Mouse (Mus musculus): ENCODE results near the gene Adrb1.

- TF ChIP-seq POLR2A (IDR thresholded peaks at IDR 0.05; ENCODE audit: insufficient read depth, low read length) (no peak), CTCF (IDR thresholded peaks at IDR 0.05; ENCODE audit: low read depth, low read length) (no peak), EP300 (IDR thresholded peaks at IDR 0.05; ENCODE audit: insufficient read depth, low read depth, low read length) (no peak)
Observed at GRCm38 (mm10) chr19:56736287-56736686, 14.3 kb downstream of the Adrb1 start.

All from ES-Bruce4 (cell line).